Mouse (Mus musculus) left cerebral cortex, postnatal 4 days (tissue): ENCODE measurements around the gene Cd44. TPM values are rescaled to one million over a fixed set of nuclear protein-coding genes. Genes with fewer than 3 reads are reported as not detected.

ENCODE experiments used
- DNase-seq: peaks from one replicate; pipeline ENCODE4 v3.0.0-alpha.2; 2022
- intact Hi-C: fragments of 180-260 bp; cut with DNase I; formaldehyde crosslinking; loops from one replicate; pipeline ENCODE4 v1.15.1; 2025
- total RNA-seq, 2 experiments: library from RNA; stranded (reverse); gene quantifications; 2 replicates each; pipeline ENCODE4 v1.2.3; 2021

Cd44 gene
- total RNA-seq, 2 experiments from 2014 or later = 10.6 to 11.0 TPM

DNA sequence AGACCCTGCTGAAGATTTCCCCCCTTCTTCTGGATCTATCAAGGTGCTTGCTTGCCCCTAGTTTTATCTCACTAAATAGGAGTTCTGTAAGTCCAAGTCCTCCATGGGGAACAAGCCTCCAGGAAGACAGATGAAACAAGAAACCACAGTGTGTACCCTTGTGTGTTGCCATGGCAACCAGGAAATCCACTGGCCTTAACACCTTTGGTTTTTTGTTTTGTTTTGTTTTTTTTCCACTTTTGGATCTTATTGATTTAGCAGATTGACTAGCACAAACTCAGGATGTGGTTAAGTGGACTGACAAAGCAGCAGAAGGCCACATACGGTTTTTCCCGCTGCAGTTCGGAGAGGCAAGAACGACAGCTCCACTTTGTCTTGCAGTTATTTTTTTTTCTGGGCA lies 27.6 kb downstream of the Cd44 start:
- no peak for DNase-seq
- intact Hi-C loops = no loop called here

DNA sequence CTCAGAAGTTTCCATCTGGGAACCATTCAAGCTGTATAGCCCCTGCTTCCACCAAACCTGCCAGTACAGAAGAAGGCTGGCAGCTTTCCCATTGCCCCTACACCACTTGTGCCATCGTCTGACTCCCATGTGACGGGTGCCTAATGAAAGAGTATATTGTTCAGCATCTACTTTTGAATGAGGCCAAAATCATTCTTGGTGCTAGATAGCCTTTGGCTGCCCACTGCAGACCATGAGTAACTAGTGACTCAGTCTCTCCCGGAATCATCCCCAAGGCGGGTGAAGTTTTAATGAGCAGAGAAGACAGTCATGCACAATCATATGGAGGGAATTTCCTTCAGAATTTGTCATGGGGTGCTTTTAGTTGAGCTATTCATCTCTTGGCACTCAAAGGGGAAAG lies 28.3 kb downstream of the Cd44 start:
- peak; percentile 34 for DNase-seq
- intact Hi-C loops = no loop called here

DNA sequence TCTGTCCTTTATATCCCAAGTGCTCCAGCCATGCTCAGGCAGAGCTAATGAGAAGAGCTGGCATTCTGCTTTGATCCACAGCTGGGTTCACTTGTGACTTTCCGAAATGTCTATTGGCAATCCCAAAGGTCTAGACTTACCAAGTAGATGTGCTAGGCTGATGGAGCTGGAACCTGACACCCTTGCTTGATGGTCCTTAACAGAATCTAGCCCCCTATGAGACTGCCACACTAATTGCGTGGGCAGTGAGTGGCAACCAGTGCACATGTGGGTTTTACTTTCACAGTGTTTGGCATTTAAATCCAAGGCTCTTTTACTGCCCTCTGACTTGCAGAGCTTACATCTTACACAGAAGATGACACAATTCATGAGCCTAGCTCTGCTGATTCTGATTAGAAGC lies 29.0 kb downstream of the Cd44 start:
- intact Hi-C loops = no loop called here
- DNase-seq = no peak

DNA sequence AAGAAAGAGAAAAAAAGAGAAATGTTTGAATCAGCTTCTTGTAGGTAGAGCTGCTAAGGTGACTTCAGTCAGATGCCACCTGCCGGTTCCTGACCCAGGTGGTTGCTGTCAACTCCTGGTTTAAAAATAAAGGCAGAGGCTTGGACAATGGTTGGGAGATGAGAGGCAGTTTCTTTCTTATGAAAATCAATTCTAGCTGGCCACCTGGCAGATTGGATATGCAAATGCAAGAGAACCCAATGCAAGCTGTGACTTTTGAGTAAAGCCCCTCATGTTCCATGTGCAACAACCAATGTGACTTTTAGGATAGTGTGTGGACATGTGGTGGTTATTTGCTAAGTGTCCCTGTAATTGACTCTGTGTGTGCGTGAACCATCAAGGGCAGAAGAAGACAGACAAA lies 33.0 kb downstream of the Cd44 start:
- DNase-seq = no peak
- intact Hi-C loops = no loop called here

DNA sequence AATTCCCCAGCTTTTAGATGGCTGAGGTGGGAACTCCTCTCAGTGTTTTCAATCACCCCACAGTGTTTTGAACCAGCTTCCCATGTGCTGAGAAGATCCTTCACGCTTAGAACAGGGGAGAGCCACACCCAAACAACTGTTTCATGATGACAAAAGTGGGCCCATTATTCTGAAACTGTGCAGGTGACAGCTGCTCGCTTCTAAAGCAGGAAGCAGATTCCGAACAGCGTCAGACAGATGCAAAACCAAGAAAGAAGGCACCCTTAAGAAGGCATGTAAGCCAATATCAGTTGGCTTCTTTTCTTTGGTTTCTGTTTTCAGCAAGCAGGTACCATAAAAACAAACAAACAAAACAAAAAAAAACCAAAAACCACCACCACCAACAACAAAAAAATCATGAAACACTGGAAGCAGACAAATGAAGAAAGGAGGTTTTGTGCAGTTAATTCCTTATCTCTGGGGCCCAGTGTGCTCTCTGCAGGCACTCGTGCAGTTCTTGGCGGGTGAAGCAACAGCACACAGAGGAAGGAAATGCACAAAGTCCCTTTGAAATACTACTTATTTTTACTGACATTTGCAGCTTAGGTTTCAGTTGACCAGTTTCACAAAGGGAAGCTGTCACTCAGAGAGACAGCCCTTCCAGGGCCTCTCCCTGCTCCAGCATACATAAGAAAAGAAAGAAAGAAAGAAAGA lies 33.9 kb downstream of the Cd44 start:
- DNase-seq = no peak
- intact Hi-C loops = no loop called here

DNA sequence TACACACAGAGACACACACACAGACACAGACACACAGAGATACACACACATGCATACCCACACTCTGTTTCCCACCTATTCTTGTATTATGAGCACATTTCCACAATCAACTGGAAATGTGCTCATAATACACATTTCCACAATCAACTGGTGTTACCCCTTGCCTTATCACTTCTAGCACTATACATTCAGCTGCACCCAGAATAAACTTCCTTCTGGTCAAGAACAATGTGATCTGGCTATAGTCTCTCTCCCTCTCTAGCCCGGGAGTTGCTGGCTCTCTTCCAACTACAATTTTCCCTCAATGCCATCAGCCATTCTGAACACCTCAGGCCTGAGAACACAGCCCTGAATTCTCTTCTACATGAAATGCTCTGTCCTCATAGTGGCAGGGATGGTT lies 34.9 kb downstream of the Cd44 start:
- peak; percentile 23 for DNase-seq
- intact Hi-C loops = no loop called here

DNA sequence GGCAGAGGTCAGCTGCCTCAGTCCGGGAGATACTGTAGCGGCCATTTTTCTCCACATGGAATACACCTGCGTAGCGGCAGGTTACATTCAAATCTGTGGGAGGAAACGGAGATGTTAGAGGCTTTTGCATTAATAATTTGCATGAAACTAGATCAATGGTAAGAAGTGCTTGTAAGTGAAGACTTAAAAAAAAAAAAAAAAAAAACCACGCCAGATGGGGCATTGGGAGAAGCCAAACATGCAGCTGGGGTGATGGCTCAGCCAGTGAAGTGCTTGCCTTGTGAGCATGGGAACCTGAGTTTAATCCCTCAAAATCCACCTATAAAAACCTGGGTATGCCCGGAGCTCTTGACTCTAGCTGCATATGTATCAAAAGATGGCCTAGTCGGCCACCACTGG lies 36.1 kb downstream of the Cd44 start:
- intact Hi-C loops = no loop called here
- DNase-seq = no peak

DNA sequence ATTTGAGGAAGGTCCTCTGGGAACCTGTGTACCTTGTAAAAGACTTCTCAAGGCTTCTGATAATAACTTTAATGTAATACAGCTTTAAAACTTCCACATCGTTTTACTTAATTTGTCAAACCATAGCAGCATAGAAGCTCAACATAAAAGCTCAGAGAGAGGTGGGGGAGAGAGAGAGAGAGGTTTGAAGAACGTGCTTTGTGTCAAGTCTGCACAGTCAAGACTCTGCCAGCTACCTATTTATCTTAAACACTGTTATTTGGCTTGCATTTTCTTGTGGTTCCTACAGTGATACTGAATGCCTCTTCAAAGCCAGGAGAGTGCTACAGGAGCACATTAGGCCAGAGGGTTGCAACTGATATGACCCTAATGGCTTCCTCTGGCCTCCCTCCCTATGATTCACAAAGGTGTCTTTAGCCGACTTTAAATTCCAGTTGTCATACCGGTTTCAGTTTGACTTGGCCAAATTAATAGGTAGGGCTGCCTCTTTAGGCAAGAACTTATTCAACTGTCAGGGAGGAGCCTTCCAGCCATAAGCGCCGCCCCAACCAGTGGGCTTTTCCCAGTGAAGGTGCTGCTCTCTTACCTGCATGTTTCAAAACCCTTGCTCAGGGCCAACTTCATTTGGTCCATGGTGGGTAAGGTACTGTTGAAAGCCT lies 36.6 kb downstream of the Cd44 start:
- DNase-seq = no peak
- intact Hi-C loops = no loop called here

DNA sequence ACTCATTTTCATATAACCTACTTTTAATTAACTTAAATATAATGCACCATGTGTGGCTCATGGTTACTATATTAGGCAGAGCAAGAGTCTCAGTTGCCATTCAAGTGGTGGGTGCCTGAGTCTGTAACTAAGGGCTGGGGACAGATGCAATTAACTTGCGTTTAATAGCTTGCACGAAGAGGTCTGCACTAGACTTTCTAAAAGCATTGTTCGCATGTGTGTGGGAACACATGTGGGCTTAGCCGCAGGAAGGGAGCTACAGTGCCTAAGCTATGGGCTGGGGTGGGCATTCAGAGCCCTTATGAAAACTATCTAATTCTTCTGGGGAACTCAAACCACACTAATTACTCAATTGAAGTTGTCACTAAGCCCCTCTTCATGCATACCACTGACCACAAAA lies 37.4 kb downstream of the Cd44 start:
- no peak for DNase-seq
- intact Hi-C loops = no loop called here

DNA sequence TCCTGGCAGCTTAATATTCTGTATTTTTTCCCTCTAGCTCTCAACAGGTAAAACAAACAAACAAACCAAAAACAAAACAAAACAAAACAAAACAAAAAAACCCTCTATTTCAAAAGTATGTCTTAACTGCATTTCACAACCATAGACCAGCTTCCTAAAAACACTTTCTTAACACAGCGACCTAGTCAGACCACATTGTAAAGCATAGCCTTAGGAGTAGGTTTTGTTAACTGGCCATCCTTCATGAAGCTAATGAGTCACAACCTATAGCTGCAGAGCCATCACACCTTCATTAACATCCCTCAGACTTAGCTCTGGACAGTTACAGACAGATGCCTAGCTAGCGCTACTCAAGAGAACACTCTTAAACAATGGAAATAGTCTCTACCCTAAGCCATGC lies 37.9 kb downstream of the Cd44 start:
- no peak for DNase-seq
- intact Hi-C loops = no loop called here

DNA sequence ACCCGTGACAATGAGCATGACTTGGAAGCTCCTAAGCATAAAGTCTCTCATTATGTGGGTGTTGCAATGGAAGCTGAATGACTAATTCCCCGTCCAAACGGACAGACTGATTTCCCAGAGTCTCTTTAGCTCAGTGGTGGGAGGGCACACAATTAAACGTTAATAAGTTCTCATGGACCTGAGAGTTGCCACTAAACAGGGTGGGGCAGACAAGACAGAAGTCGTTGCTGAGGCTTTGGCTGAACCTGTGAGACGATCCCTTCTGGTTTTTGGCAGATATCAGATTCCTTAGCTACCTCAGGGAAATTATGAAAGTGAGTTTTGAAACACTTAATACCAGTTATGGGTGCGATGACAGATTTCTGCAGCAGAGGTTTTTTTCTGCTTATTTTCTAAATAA lies 38.8 kb downstream of the Cd44 start:
- intact Hi-C loops = no loop called here
- DNase-seq = no peak

DNA sequence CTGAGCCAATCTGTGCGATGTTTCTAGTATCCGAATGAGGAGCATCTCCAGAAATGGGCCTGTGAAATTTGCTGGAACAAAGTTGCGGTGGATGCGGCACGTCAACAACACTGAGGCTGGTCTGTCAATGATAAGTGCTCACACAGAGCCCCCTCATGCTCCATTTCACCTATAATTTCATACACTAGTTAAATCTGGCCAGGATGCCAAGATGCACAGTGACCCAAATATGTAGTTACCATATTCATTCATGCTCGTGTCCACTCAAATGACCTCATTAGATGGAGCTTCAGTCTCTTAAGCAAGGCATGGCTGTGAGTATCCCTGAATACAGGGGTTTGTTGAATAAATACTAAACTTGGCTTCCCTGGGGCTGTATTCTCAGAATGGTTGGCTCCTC lies 43.2 kb downstream of the Cd44 start:
- DNase-seq = no peak
- intact Hi-C loops = no loop called here

DNA sequence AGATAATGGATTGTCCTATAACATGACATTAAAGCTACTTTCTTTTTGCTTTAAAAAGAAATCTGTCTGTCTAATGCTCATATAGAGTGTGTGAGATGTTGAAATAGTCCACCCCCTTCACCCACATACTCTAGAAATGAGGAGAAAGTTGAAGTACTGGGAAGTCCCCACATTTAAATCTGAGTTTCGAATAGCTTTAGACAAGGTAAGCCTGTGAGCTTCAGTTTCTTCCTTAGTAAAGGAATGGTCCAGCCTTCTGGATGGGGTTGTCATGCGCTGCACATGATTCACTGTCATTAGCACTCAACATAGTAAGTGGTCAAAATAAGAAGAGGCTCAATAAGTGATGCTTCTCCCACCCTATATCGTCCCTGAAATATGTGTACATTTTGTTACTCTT lies 48.2 kb downstream of the Cd44 start:
- DNase-seq = no peak
- intact Hi-C loops = no loop called here

DNA sequence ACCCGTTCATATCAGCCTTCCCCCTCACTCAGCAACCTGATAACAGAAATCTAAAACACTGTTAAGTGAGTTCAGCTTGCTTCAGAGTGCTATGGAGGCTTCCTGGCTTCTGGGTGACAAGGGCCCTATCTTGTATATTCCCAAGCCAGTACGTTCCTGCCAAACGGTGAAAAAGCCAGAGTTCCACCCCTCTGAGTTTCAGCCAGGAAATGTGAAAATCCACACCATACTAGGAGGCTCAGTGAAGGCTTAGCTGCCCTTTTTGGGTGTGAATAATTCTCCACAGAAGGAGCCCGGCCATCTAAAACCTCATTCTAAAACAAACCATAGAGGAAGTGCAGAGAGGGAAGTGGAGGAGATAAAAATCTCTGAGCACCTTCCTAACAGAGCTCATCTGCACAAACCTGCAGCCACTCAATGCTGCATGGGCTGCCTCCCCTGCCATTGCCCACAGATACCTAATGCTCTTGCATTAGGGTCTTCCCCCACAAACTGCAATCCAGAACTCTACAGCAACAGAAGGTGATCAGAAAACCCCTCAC lies 49.5 kb downstream of the Cd44 start:
- intact Hi-C loops = no loop called here
- DNase-seq = no peak

DNA sequence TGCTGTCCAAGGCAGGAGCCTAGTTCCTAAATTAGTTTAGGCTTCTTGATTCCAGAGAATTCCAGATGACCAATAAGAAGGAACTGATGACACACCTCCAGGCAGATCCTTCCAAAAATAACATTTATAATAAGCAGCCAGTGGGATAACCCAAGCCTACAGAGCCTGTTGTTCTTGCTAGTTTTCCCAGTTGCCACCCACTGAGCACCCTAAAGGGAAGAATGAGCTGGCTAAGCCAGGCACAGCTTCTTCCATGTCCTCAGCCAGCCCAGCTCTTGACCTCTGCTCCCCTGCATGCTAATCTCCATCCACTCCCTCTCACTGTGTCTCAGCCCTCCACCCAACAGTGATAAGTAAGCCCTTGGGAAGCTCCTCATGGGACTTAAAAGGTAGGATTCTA lies 51.4 kb downstream of the Cd44 start:
- intact Hi-C loops = no loop called here
- peak; percentile 9 for DNase-seq

DNA sequence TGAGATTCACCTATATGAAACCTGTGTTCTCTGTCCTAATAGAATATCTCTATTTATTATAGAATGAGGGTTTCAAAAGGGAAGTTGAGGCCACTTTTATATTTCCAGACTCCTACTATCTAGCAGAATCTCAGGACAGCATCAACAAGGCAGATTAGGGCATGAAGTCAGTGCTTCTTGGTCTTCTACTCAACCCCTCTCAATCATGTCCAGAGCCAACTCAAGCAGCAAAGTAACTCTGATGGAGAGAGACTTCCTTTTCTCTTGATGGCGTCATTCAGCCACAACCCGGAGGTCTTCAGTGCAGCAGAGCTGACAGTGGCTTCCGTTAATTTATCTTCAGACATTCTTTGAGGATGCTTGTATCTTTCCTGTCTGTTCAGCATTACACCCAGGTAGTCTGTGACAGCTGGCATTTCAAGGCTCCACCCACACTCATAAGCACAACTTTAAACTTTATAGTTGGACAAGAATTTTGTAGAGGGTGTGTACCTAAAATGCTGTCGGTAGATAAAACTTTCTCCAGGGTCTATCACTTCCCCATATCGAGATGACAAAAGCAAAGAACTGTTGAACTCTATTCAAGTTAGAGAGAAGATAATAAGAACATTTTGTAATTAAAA lies 52.5 kb downstream of the Cd44 start:
- intact Hi-C loops = no loop called here
- no peak for DNase-seq

DNA sequence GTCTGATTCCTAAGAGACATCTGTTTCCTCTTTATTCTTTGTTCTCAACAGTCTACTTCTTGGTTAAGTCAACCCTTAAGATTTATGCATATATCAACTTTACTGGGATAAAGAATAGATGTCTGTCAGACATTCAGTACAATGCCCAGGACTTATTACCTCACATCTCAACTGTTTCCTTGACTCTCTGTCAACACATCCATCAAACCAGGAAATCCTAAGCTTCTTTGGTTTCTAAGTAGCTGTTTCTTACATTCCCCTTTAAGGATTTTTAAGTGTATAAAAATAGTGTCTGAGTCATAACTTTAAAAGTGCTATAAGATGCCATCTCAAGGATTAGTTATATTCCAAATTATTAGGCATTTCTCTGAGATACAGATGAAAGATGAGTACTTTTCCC lies 60.2 kb downstream of the Cd44 start:
- intact Hi-C loops = no loop called here
- DNase-seq = no peak

DNA sequence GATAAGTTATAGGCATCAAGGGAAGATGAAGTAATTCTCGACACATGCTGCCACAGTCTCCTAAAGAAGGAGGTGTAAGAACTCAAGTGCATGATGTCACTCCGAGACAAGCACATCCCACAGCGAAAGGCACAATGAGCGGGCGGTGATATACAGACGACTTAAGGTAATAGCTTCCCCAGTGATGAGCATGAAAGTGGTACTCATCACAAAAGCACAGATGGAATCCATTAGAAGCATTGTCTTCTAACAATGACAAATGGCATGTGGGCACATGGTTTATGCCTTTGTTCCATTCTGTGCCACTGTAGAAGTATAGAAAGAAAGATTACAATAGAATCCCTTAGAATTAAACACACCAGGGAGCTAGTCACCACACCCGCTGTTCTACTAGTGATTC lies 63.3 kb downstream of the Cd44 start:
- DNase-seq = no peak
- intact Hi-C loops = no loop called here

DNA sequence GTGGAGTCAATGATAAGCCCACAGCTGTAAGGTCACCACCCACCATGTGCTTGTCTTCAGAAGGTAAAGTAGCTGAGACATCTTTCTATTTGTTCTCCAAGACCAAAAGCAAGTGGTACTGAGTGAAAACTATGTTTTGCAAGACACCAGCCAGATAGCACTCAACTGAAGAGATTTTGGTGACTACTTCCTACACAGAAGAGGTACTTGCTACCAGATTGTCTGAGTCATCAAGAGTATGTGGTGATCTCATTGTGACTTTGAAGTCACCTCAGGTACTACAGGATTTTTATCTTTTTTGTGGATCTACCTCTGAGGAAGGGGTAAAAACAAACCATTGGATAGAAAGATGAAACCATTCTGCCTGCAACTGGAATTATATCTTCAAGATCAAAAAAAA lies 69.9 kb downstream of the Cd44 start:
- no peak for DNase-seq
- intact Hi-C loops = no loop called here

DNA sequence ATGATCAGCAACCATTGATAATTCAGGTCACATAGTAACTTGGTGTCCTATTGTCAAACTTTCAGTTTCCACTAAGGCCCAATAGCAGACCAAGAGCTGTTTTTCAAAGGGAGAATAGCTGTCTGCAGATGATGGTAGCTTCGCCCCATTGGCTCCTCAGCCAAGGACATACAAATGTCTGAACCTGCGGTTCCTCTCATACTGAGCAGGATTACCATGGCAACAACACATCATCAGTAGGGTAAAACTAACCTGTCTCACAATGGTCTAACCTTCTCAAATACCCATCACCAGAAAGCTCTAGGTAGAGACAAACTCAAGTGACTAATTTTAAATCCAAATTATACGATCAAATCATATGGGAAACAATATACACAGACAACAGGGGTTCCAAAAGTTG lies 72.3 kb downstream of the Cd44 start:
- intact Hi-C loops = no loop called here

DNA sequence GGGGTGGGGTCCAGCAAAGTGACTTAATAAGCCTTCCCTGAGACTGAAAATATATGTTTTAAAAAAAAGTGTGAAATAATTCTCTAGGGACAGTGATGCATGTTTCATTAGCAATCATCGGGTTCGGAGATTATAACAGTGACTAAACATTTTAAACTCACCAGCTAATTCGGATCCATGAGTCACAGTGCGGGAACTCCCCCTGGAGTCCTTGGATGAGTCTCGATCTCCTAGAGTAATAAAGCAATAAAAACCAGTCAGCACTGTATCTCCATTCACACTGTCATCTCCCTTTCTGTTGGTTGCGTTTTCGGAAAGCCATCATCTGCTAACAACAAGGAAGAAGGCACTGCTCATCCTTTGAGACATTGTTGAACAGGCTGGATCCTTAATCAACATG lies 73.1 kb downstream of the Cd44 start:
- DNase-seq = no peak
- intact Hi-C loops = no loop called here

More for the DNA sequence above, 72.3 kb downstream of the Cd44 start:
- peak; percentile 53 for DNase-seq

DNA sequence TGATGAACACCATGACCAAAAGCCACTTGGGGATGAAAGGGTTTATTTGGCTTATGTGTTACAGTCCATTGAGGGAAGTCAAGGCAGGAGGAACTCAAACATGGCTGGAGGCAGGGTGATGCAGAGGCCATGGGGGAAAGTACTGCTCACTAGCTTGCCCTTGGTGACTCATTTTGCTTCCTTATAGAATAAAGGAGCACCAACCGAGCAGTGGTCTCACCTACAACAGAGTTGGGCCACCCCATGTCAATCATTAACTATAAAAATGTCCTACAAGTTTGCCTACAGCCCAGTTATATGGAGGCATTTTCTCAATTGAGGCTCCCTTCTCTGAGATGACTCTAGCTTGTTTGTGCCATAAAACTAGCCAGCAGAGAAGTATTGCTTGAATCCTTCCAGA lies 73.6 kb downstream of the Cd44 start:
- no peak for DNase-seq
- intact Hi-C loops = no loop called here
